ENCODE assay signal across 14 mouse cellular contexts in genomic region chr2:173794531-173795510, GRCm38 (mm10). TPM values are rescaled to one million over a fixed set of nuclear protein-coding genes. Genes with fewer than 3 reads are reported as not detected.
A peak's percentile ranks its signal among the peaks of the same experiment; 100 is the strongest.
DNase-seq lines count a peak whose midpoint lies in the region; ATAC-seq and TF ChIP-seq lines count a peak whose summit lies in the region.
"Had no signal": no experiment of that assay in that cellular context is flagged by ENCODE, and none has a peak within 500 bp of the region (broad histone marks: within the 10 kb centered on the region; RNA-seq: fewer than 3 reads in every experiment).

No protein-coding gene starts in this region.

- H3K36me3 ChIP-seq in midbrain, embryonic 10.5 days = no peaks in the 10 kb centered on the region
- no peaks in the 10 kb centered on the region for H3K36me3 ChIP-seq in midbrain, embryonic 14.5 days (ENCODE audit: control insufficient read depth, insufficient read depth, low read length)
- H3K36me3 ChIP-seq: G1E; heart, embryonic 13.5 days; neural tube, embryonic 12.5 days had no signal

- intact Hi-C loops in gastrocnemius, adult 2 months (cut with DNase I) = no loop called here
- intact Hi-C loops in gastrocnemius, postnatal 36 days (cut with DNase I) = no loop called here

- no peak for ATAC-seq in midbrain, embryonic 14.5 days (ENCODE audit: low FRiP score, low TSS enrichment)
- ATAC-seq: forebrain, postnatal 0 days had no signal

- TF ChIP-seq CTCF in gastrocnemius, adult 2 months (IDR thresholded peaks at IDR 0.05) = no peak

- H3K4me3 ChIP-seq in gastrocnemius, adult 2 months = peak overlapping the region; percentile 28
- H3K4me3 ChIP-seq in midbrain, embryonic 10.5 days = no peak overlapping the region
- no peak overlapping the region for H3K4me3 ChIP-seq in midbrain, embryonic 14.5 days (replicated peaks; ENCODE audit: low read depth, low read length)
- H3K4me3 ChIP-seq: heart, embryonic 13.5 days; neural tube, embryonic 12.5 days had no signal

- peaks cover 36% of the 10 kb centered on the region for H3K4me1 ChIP-seq in midbrain, embryonic 10.5 days
- H3K4me1 ChIP-seq in midbrain, embryonic 14.5 days (ENCODE audit: control insufficient read depth, insufficient read depth, low read length) = peaks cover 29% of the 10 kb centered on the region

- H3K27me3 ChIP-seq in midbrain, embryonic 10.5 days (ENCODE audit: low read depth, poor library complexity, severe bottlenecking) = no peaks in the 10 kb centered on the region
- no peaks in the 10 kb centered on the region for H3K27me3 ChIP-seq in midbrain, embryonic 14.5 days (ENCODE audit: control insufficient read depth, insufficient read depth, low read length)
- H3K27me3 ChIP-seq: heart, embryonic 13.5 days; neural tube, embryonic 12.5 days had no signal

- no peaks in the 10 kb centered on the region for H3K9me3 ChIP-seq in midbrain, embryonic 10.5 days (replicated peaks)
- no peaks in the 10 kb centered on the region for H3K9me3 ChIP-seq in midbrain, embryonic 14.5 days (ENCODE audit: control insufficient read depth, low read length)
- H3K9me3 ChIP-seq: heart, embryonic 13.5 days; neural tube, embryonic 12.5 days had no signal

- peak overlapping the region; percentile 29 for H3K27ac ChIP-seq in gastrocnemius, adult 2 months
- H3K27ac ChIP-seq in midbrain, embryonic 10.5 days (replicated peaks) = 0 out of 2 replicates have a peak overlapping the region, but pooled peaks have one; percentile 19
- H3K27ac ChIP-seq in midbrain, embryonic 14.5 days (replicated peaks; ENCODE audit: low read depth, low read length) = no peak overlapping the region
- H3K27ac ChIP-seq: heart, embryonic 13.5 days; neural tube, embryonic 12.5 days had no signal

- no peak overlapping the region for H3K9ac ChIP-seq in midbrain, embryonic 14.5 days (replicated peaks; ENCODE audit: low read length)
- H3K9ac ChIP-seq: forebrain, postnatal 0 days; heart, embryonic 13.5 days; neural tube, embryonic 12.5 days had no signal

- no peak overlapping the region for H3K4me2 ChIP-seq in midbrain, embryonic 14.5 days (ENCODE audit: low read length)
- H3K4me2 ChIP-seq: heart, embryonic 13.5 days; neural tube, embryonic 12.5 days had no signal

- WGBS in midbrain, embryonic 10.5 days = 89% methylated on average over 21 of the region's 21 CpGs
- 91% methylated on average over 21 of the region's 21 CpGs for WGBS in midbrain, embryonic 14.5 days

- no peak for DNase-seq in gastrocnemius, adult 2 months
- DNase-seq in gastrocnemius, postnatal 36 days = no peak
- no peak for DNase-seq in midbrain, embryonic 10.5 days (ENCODE audit: low spot score)
- no peak for DNase-seq in midbrain, embryonic 14.5 days
- DNase-seq in kidney, postnatal 14 days = peak; percentile 57
- DNase-seq in layer of hippocampus, adult 11-12 months (ENCODE audit: low spot score) = no peak
- DNase-seq in neural tube, embryonic 10.5 days (ENCODE audit: extremely low spot score, low spot score) = no peak
- no peak for DNase-seq in cerebellum, adult 9-10 months
- DNase-seq: cerebellum, adult 9-11 months; forebrain, postnatal 0 days; left cerebral cortex, postnatal 4 days had no signal

RNA-seq across cellular contexts. Expression of gene Vapb, which starts 57.5 kb away (rescaled TPM):
- total RNA-seq in gastrocnemius, adult 2 months (2021) = 100 to 1,000 TPM; 159 to 160 TPM
- 100 to 1,000 TPM; 137 to 148 TPM for total RNA-seq in gastrocnemius, postnatal 36 days (2021)
- polyA plus RNA-seq in midbrain, embryonic 10.5 days (2016; fragmentation: Nextera tagmentation; extraction: Ambion mirVana) = 9.4 and 11.6 TPM in 2 replicates
- polyA plus RNA-seq in midbrain, embryonic 14.5 days (2014; fragmentation: Nextera tagmentation; extraction: Ambion mirVana) = 14.8 and 24.3 TPM in 2 replicates
